Mouse (Mus musculus) cortical plate, adult 2 months (tissue): Measurements from ENCODE around the gene Eif3c. TPM values are rescaled to one million over a fixed set of nuclear protein-coding genes. Genes with fewer than 3 reads are reported as not detected.

Experiments
- H3K27ac ChIP-seq: fragments of 200-500 bp; 2 replicates; pipeline ENCODE4 v1.5.1; 2012; ENCODE audit warnings: low read length, control low read depth, inconsistent platforms; ENCODE audit not compliant: insufficient read depth
- H3K4me1 ChIP-seq: fragments of 200-500 bp; 2 replicates; pipeline ENCODE4 v1.6.1; 2011; ENCODE audit warnings: low read length; ENCODE audit not compliant: control insufficient read depth, insufficient read depth
- H3K4me3 ChIP-seq: fragments of 200-500 bp; 2 replicates; pipeline ENCODE4 v1.5.1; 2011; ENCODE audit warnings: mild to moderate bottlenecking, low read length, control low read depth; ENCODE audit not compliant: insufficient read depth
- CTCF ChIP-seq: fragments of 200-500 bp; IDR thresholded peaks from 2 replicates; pipeline ENCODE4 v1.5.1; 2011; ENCODE audit warnings: mild to moderate bottlenecking, control low read depth, low read length; ENCODE audit not compliant: insufficient read depth; ENCODE audit errors: extremely low read depth
- POLR2A ChIP-seq: fragments of 200-500 bp; IDR thresholded peaks from 2 replicates; pipeline ENCODE4 v1.6.1; 2011; ENCODE audit warnings: mild to moderate bottlenecking, low read length, control low read depth; ENCODE audit not compliant: insufficient read depth; ENCODE audit errors: extremely low read depth
- polyA plus RNA-seq: library from polyadenylated mRNA; depleted of rRNA; stranded (reverse); fragments of >200 nt; gene quantifications from 2 replicates; pipeline ENCODE4 v1.2.3, GENCODE M21; 2012

Gene Eif3c
- polyA plus RNA-seq, 1 experiment, result 102 TPM

DNA sequence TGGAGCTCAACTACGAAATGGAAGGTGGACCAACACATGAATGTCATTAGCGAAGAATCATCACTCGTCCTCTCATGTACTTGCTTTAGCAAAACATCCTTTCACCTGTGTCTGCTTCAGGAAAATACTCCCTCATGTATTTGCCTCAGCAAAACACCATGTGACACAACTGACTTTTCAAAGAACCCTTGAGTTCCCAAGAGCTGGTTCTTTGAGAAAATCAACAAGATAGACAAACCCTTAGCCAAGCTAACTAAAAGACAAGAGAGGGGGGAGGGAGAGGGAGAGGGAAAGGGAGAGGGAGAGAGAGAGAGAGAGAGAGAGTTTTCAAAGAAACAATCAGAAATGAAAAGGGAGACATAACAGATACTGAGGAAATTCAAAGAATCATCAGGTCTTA, 42.9 kb downstream of the Eif3c start:
- no peak overlapping the region for H3K27ac ChIP-seq
- no peak overlapping the region for H3K4me3 ChIP-seq
- H3K4me1 ChIP-seq, result no peaks in the 10 kb centered on the region
- TF ChIP-seq CTCF, result no peak
- no peak for TF ChIP-seq POLR2A

DNA sequence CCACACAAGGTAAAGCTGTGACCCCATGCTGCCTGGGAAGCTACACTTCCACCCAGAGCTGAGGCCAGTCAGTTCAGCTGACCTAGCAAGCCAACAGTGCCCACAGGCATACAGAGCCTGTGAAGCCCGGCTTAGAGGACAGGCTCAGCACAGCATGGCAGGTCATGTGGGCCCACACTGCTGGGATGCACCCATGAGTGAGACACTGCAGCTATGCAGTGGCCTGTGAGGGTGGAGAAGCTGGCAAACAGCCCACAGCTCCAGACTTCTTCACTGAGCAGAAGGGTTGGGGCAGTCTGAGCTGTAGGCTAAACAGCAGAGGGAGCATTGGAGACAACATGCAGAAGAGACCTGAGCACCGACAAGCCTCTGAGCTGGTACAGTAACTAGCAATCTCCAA, 46.7 kb downstream of the Eif3c start:
- no peak for TF ChIP-seq POLR2A
- no peak for TF ChIP-seq CTCF

DNA sequence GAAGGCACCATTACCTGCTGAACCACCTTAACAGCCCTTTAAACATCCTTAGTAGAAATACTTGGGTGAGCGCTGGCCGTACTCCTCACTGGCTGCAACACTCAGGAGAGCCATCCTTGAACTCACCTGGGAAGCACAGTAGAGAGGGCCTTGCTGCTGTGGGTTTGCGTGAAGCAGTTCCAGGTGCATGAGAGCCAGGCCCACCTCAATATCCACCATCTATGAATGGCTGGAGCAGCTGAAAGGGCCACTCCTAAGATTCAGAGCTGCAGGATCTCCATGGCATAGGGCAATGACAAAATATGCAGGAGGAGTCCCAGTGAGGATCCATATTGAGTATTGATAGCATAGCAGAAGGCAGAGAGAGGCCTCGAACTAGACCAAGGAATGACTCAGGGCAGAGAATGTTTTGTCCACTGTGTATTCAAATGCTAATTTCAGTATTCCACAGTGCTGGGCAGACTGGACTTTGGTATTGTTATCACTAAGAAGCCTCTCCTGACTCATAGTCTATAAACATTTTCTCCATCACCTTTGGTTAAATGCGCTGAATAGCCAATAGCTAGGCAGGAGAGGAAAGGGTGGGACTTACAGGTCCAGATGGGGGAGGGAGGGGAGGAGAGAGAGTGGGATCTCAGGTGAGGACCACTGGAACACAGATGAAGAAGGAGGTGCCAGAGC, 47.8 kb downstream of the Eif3c start:
- no peak overlapping the region for H3K27ac ChIP-seq
- TF ChIP-seq POLR2A (no peak), CTCF (no peak)
- H3K4me1 ChIP-seq, result no peaks in the 10 kb centered on the region
- H3K4me3 ChIP-seq, result no peak overlapping the region

More for the DNA sequence above, 46.7 kb downstream of the Eif3c start:
- Histone ChIP-seq H3K4me3 (no peak overlapping the region), H3K4me1 (no peaks in the 10 kb centered on the region), H3K27ac (no peak overlapping the region)

DNA sequence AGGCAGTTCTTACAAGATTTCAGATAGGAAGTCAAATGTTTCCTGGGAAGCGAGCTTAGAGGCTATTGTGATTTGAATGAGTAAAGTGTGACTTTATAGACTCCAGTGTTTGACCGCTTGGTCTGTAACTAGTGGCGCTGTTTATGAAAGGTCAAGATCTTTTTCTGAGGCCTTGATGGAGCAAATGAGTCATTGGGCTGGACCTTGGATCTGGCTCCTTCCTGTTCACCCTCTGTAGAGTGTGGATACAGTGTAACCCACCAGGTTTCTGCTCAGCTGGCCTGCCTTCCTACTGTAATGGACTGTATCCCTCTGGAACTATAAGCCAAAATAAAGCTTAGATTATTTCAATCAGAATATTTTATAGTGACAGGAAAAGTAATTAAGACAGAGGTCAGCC, 54.9 kb downstream of the Eif3c start:
- Histone ChIP-seq H3K27ac (no peak overlapping the region), H3K4me1 (no peaks in the 10 kb centered on the region), H3K4me3 (no peak overlapping the region)
- no peak for TF ChIP-seq CTCF
- no peak for TF ChIP-seq POLR2A

DNA sequence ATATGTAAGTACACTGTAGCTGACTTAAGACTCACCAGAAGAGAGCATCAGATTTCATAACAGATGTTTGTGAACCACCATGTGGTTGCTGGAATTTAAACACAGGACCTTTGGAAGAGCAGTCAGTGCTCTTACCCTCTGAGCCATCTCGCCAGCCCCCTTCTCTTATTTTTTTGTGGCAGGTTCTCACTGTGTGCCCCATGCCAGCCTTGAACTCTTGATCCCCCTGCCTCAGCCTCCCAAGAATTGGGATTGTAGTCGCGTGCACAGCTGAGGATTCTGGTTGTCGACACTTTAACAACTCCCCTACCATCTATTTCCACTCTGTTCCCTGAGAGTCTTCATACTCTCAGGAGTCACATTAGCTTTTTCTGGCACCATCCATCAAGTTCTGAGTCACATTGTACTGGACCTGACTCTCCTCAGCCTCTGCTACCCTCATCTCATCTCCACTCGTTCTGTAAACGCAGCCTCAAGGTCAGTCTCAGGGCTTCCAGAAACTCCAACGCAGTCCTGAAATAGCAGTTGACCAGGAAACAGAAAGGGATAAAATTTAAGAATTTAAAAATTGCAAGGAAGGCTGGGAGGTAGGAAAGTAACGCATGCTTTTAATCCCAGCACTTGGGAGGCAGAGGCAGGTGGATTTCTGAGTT, 59.0 kb downstream of the Eif3c start:
- Histone ChIP-seq H3K4me3 (no peak overlapping the region), H3K27ac (no peak overlapping the region), H3K4me1 (no peaks in the 10 kb centered on the region)
- TF ChIP-seq POLR2A (no peak), CTCF (no peak)

DNA sequence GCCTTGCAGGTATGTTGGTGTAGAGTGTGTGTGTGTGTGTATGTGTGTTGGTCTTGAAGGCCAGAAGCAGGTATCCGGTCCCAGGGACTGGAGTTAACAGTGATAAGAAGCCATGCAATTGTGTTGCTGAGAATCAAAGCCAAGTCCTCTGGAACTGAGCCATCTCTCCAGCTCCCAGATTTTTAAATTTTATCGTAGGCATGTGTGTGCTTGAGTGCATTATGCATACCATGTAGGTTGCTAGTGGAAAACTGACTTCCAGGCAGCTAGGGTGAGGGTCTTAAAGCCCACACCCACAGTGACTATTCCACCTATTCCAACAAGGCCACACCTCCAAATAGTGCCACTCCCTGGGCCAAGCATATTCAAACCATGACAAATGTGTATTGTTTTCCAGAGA, 61.3 kb downstream of the Eif3c start:
- no peak overlapping the region for H3K4me3 ChIP-seq
- no peaks in the 10 kb centered on the region for H3K4me1 ChIP-seq
- H3K27ac ChIP-seq, result no peak overlapping the region
- TF ChIP-seq POLR2A (no peak), CTCF (no peak)

DNA sequence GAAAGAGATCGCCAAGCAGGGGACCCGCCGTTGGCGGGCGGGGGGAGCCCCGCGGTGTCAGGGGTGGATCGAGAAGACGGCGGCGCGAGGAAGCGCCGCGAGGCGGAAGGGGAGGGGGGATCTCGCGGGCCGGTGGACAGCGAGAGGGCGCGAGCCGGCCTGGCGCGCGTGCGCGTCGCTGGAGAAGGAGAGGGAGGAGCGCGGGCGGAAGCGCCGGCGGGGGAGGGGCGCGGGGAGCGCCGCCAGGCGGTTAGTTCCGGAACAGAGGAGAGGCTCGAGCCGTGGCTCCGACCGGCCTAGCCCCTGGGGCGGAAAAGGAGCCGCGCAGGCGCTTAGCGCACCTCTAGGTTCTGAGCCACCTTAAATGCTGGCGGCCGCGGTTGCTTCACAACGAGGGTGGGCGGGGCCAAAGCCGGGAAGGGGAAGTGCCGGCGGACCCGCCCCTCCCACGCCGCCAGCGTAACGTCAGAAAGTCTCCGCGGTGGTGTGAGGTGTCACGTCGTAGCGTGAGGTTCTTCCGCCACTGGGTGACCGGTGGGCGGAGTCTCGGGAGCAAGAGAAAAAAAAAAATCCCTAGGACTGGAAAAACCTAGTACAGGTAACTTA, 62.8 kb downstream of the Eif3c start, which contains the start of gene Atxn2l:
TSS of gene Atxn2l (minus strand) at position 165 of the 606 bp plus-strand sequence.
- Histone ChIP-seq H3K27ac (peak within 1 kb of the TSS; percentile 97), H3K4me3 (peak within 1 kb of the TSS; percentile 55), H3K4me1 (no peaks in the 10 kb centered on the region)
- TF ChIP-seq CTCF (peak; percentile 21; the same call in 1 of the 2 replicates), POLR2A (0 out of 2 replicates have a peak, but pooled peaks have one; percentile 34)

DNA sequence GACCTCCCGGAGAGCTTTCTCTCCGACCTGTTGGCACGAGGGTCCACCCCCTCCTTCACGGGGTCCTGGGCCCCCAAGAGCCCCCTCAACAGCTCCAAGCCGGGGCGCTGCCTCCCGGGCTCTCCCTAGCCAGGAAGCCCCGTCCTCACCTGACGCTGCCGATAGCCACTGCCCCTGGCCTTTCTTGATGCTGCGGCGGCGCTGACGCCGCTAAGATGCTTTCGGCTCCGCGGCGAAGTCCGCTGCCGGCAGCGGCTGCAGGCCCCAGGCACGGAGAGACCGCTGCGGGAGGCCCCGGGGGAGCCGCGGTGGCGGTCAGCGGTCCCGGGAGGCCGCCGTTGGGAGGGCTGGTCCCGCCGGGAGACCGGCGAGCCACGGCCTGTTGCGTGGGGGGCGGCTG, 63.5 kb downstream of the Eif3c start:
- H3K27ac ChIP-seq, result peak overlapping the region; percentile 97

DNA sequence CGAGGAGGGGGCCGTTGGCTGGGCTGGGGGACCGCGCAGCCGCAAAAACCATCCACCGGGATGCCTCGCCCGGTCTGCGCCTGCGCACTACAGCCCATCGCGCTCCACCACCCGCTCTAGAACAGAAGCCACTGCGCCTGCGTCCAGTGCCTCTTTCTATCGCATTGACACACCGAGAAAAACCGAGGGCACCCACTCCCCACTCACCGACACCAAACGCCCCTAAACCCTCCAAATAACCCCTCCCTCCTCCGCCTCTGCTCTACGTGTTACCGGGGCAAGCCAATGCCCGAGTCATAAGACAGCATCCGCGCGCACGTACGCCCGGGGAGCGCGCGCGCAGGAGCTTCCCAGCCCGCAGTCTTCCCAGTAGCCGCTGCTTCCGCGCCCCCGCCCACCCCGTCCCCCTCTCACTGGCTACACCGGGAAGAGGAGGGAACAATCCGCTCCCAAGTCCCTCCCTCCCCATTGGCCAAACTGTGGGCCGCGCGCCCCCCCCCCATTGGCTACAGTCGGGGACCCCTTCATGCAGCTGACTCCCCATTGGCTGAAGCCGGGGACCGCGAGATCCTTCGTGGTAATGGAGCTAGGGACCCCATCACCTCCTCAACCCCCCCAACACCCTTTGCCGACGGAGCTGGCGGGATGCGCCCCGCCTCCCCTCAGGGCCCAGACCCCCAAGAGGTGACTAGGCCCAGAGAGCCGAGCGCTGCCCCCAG, 64.0 kb downstream of the Eif3c start:
- no peaks in the 10 kb centered on the region for H3K4me1 ChIP-seq
- H3K4me3 ChIP-seq, result peak overlapping the region; percentile 55
- TF ChIP-seq POLR2A (peak; percentile 66; the same call in 1 of the 2 replicates), CTCF (no peak)
- H3K27ac ChIP-seq, result peak overlapping the region; percentile 97

More for the DNA sequence above, 63.5 kb downstream of the Eif3c start:
- H3K4me1 ChIP-seq, result no peaks in the 10 kb centered on the region
- peak overlapping the region; percentile 55 for H3K4me3 ChIP-seq
- TF ChIP-seq CTCF, result no peak
- no peak for TF ChIP-seq POLR2A

DNA sequence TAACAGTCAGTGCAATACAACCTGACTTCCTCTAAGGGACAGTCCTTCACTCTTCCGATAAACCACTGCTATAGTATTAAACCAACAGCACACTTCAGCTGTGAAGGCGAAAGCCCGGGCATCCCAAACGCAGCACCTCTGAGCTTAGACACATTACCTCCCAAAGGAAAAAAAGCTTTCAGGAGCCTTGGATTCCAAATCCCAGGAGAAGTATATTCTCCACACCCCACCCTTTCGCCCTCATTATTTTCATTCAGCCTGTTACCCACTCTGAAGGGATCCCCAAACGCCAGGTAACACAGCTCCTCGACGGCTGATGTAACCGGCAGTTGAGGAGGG, 64.6 kb downstream of the Eif3c start:
- Histone ChIP-seq H3K4me1 (no peaks in the 10 kb centered on the region), H3K27ac (peak overlapping the region; percentile 62; the same call in 1 of the 2 replicates), H3K4me3 (peak overlapping the region; percentile 55)
- TF ChIP-seq POLR2A, result no peak
